Mouse (Mus musculus) testis, adult 2 months (tissue): Measurements from ENCODE around the gene Acot7. TPM values are rescaled to one million over a fixed set of nuclear protein-coding genes. Genes with fewer than 3 reads are reported as not detected.

ENCODE experiments used
- H3K27ac ChIP-seq: fragments of 200-500 bp; 2 replicates; pipeline ENCODE4 v1.5.1; 2012; ENCODE audit warnings: low read depth, low read length; ENCODE audit not compliant: control insufficient read depth, insufficient read depth
- H3K27me3 ChIP-seq: fragments of 200-500 bp; 2 replicates; pipeline ENCODE4 v1.6.1; 2012; ENCODE audit warnings: mild to moderate bottlenecking, low read length, moderate library complexity; ENCODE audit not compliant: control insufficient read depth, insufficient read depth
- H3K36me3 ChIP-seq: fragments of 200-500 bp; 2 replicates; pipeline ENCODE4 v1.6.1; 2012; ENCODE audit warnings: mild to moderate bottlenecking, low read length; ENCODE audit not compliant: control insufficient read depth, insufficient read depth
- H3K4me1 ChIP-seq: fragments of 200-500 bp; 2 replicates; pipeline ENCODE4 v1.6.1; 2012; ENCODE audit warnings: low read length; ENCODE audit not compliant: control insufficient read depth, insufficient read depth
- H3K4me3 ChIP-seq: fragments of 200-500 bp; 2 replicates; pipeline ENCODE4 v1.5.1; 2012; ENCODE audit warnings: low read depth, mild to moderate bottlenecking, low read length, moderate library complexity, mixed read lengths; ENCODE audit not compliant: control insufficient read depth
- CTCF ChIP-seq: fragments of 200-500 bp; IDR thresholded peaks from 2 replicates; pipeline ENCODE4 v1.5.1; 2012; ENCODE audit warnings: low read depth, mild to moderate bottlenecking, inconsistent platforms, low read length, moderate library complexity; ENCODE audit not compliant: control insufficient read depth, insufficient read depth, insufficient replicate concordance
- POLR2A ChIP-seq: fragments of 200-500 bp; IDR thresholded peaks from 2 replicates; pipeline ENCODE4 v1.6.1; 2012; ENCODE audit warnings: low read depth, mild to moderate bottlenecking, inconsistent platforms, low read length, moderate library complexity; ENCODE audit not compliant: control insufficient read depth
- polyA plus RNA-seq: library from polyadenylated mRNA; depleted of rRNA; stranded (reverse); fragments of >200 nt; gene quantifications from 2 replicates; pipeline ENCODE4 v1.2.3, GENCODE M21; 2012

Gene Acot7
- polyA plus RNA-seq, 1 experiment: 685 TPM

DNA sequence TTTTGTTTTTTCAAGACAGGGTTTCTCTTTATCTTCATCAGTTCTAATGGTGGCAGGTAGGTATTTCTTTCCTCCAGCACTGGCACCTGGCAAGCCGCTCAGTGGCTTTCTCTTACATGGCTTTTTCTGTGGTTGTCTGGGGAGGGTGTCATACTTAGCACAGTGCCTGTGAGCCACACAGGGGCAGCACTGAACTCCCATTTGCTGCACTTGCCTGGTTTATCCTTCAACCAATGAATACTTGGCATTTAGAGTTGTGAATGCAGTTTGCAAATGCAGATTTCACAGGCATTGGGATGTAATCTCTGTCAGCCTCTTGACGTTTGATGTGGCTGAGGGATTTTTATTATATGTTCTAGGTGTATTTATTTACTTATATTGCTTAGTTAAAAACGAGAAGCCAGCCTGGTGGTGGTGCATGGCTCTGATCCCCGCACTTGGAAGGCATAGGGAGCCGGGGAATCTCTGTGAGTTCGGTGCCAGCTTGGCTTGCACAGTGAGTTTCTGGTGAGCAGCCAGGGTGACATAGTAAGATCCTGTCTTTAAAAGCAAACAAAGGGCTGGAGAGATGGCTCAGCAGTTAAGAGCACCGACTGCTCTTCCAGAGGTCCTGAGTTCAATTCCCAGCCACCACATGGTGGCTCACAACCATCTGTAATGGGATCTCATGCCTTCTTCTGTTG, 6.6 kb downstream of the Acot7 start:
- Histone ChIP-seq H3K36me3 (no peaks in the 10 kb centered on the region), H3K4me1 (peaks cover under 1% of the 10 kb centered on the region; the same call in 1 of the 2 replicates), H3K27me3 (no peaks in the 10 kb centered on the region), H3K4me3 (no peak overlapping the region), H3K27ac (no peak overlapping the region)
- TF ChIP-seq CTCF (no peak), POLR2A (no peak)

GRCm38 (mm10) chr4:152185137-152185509, 7.2 kb downstream of the Acot7 start:
- TF ChIP-seq CTCF: no peak
- no peak for TF ChIP-seq POLR2A
- Histone ChIP-seq H3K36me3 (no peaks in the 10 kb centered on the region), H3K27ac (no peak overlapping the region), H3K4me1 (no peaks in the 10 kb centered on the region; the same call in 1 of the 2 replicates), H3K27me3 (no peaks in the 10 kb centered on the region), H3K4me3 (no peak overlapping the region)

DNA sequence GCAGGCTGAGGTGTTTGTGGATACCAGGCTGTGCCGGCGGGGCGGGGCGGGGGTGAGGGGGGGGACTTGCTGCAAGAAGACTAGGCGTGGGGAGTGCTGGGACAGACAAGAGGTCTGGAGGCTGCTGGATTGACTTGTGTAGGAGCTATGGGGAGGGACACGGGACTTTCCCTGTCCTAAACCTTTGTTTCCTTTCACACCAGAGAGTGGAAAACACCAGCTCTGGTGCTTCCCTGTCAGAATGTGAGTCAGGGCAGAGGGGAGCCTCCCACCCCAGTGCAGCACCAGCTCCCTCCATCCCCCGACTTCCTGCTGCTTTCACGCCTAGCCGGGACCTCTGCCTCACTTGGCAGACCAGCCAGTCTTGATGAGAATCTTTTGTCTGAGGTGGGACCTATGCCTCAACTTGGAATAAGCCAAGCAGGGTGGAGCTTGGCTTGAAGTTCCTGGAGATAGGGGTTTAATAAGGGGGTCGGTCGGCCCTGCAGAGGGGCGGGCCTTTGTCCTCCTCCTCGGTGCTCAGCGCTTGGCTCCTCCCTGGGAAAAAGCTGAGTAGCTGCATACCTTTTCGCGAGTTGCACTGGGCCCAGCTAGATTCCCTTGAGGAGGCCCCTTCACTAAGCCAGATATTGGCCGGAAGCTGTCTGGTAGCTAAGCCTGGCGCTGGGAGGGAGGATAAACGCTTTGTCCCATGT, 7.7 kb downstream of the Acot7 start:
- no peaks in the 10 kb centered on the region for H3K27me3 ChIP-seq
- no peak overlapping the region for H3K27ac ChIP-seq
- no peak overlapping the region for H3K4me3 ChIP-seq
- TF ChIP-seq CTCF: no peak
- TF ChIP-seq POLR2A: no peak
- H3K36me3 ChIP-seq: no peaks in the 10 kb centered on the region
- H3K4me1 ChIP-seq: no peaks in the 10 kb centered on the region; the same call in 1 of the 2 replicates

DNA sequence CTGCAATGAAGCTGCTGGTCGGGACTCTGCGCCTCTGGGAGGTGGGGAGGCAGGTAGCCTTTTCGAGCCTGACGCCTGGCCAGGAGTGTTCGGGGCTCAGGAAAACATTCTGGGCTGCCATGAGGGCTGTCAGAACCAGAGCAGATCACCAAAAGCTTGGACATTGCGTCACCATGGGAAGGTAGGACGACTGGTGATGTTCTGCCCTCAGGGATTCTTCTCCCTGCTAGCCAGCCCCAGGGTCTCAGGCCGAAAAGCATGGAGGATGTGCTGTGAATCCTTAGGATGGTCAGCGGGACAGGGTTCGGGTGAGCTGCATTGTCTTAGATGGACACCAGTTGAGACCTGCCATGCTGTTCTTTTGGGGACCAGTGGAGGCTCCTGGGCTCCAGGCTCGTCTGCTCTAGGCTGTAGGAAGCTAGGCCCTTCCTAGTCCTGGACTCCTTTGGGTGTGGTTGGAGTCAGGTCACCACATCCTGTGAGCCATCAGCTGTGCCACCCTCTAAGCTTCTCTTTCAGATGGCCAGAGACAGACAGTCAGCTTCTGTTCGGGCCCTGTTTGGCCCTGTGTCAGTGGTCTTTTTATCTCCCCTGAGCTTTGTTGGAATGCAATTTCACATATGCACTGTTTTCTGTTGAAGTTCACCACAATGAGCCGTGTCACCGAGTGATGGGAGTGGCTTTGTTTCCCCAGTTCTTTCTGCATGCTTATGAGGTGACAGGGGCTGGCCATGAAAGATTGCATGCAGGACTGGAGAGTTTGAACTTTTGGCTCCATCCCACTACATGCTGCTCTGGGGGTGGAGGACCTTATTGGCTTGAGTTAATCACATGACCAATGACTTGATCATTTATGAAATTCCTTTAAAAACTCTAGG, 8.5 kb downstream of the Acot7 start:
- Histone ChIP-seq H3K4me3 (no peak overlapping the region), H3K27ac (no peak overlapping the region), H3K27me3 (no peaks in the 10 kb centered on the region), H3K4me1 (no peaks in the 10 kb centered on the region; the same call in 1 of the 2 replicates), H3K36me3 (no peaks in the 10 kb centered on the region)
- no peak for TF ChIP-seq POLR2A
- no peak for TF ChIP-seq CTCF

GRCm38 (mm10) chr4:152187142-152187541, 9.2 kb downstream of the Acot7 start:
- no peaks in the 10 kb centered on the region for H3K27me3 ChIP-seq
- H3K27ac ChIP-seq: no peak overlapping the region
- no peak for TF ChIP-seq POLR2A
- no peak for TF ChIP-seq CTCF
- H3K4me3 ChIP-seq: no peak overlapping the region
- no peaks in the 10 kb centered on the region; the same call in 1 of the 2 replicates for H3K4me1 ChIP-seq
- H3K36me3 ChIP-seq: no peaks in the 10 kb centered on the region

DNA sequence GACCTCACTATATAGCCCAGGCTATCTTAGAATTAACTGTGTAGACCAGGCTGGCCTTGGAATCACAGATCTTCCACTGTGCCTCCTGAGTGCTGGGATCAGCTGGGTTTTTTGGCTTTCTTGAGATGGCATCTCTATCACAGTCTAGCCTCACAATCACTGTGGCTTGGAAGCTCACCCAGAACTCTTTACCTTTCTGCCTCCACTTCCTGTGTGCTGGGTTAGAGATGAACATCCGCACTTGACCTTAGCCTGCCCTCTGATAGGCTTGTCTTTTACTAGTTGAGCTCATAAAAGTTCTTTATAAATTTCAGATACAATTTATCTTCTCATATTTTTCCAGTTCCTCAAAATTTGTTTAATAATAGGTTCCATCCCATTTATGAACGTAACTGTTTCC, 10.7 kb downstream of the Acot7 start:
- TF ChIP-seq POLR2A (no peak), CTCF (no peak)
- H3K4me3 ChIP-seq: no peak overlapping the region
- no peaks in the 10 kb centered on the region for H3K27me3 ChIP-seq
- no peaks in the 10 kb centered on the region for H3K36me3 ChIP-seq
- no peak overlapping the region for H3K27ac ChIP-seq
- H3K4me1 ChIP-seq: no peaks in the 10 kb centered on the region; the same call in 1 of the 2 replicates

DNA sequence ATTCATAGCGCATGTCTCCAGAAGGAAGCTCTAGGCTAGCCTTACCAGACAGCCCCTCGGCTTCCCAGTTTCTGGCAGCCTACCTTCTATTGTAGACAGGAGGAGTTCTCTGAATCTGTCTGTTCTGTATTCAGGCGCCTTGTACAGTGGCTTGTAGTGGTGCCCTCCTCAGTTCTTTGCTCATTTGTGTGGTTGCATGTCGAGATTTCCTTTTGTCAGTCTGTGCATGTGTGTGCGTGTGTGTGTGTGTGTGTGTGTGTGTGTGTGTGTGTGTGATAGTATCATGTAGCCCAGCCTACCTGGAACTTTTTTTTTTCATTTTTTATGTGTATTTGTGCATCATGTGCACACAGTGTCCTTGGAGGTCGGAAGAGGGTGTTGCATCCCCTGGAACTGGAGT, 11.1 kb downstream of the Acot7 start:
- H3K27me3 ChIP-seq: no peaks in the 10 kb centered on the region
- H3K36me3 ChIP-seq: no peaks in the 10 kb centered on the region
- TF ChIP-seq POLR2A (no peak), CTCF (no peak)
- H3K27ac ChIP-seq: no peak overlapping the region
- H3K4me3 ChIP-seq: no peak overlapping the region
- H3K4me1 ChIP-seq: no peaks in the 10 kb centered on the region; the same call in 1 of the 2 replicates
